Mouse (Mus musculus) heart, embryonic 11.5 days (tissue): ENCODE results near the gene Gm49384. TPM values are rescaled to one million over a fixed set of nuclear protein-coding genes. Genes with fewer than 3 reads are reported as not detected.

Source experiments
- ATAC-seq: fragments of 200-750 bp; cut with Nextera tagmentation; replicated peaks from 2 replicates; pipeline ENCODE4 v1.8.0; 2017; ENCODE audit warnings: moderate library complexity; ENCODE audit not compliant: insufficient number of reproducible peaks, low FRiP score, low TSS enrichment
- H3K27ac ChIP-seq: fragments of 300-500 bp; sonication (generic); 2 replicates; pipeline ENCODE4 v1.5.1; 2014; ENCODE audit warnings: mild to moderate bottlenecking, low read depth, low read length
- H3K27me3 ChIP-seq: fragments of 300-500 bp; sonication (generic); 2 replicates; pipeline ENCODE4 v1.6.1; 2014; ENCODE audit warnings: mild to moderate bottlenecking, low read length, mixed read lengths; ENCODE audit not compliant: control insufficient read depth, insufficient read depth
- H3K36me3 ChIP-seq: fragments of 300-500 bp; sonication (generic); 2 replicates; pipeline ENCODE4 v1.6.1; 2014; ENCODE audit warnings: mild to moderate bottlenecking, low read length, moderate library complexity, mixed read lengths; ENCODE audit not compliant: control insufficient read depth, insufficient read depth
- H3K4me1 ChIP-seq: fragments of 300-500 bp; sonication (generic); 2 replicates; pipeline ENCODE4 v1.6.1; 2014; ENCODE audit warnings: low read length; ENCODE audit not compliant: control insufficient read depth, insufficient read depth
- H3K4me2 ChIP-seq: fragments of 300-500 bp; sonication (generic); 2 replicates; pipeline ENCODE4 v1.6.1; 2014; ENCODE audit warnings: mild to moderate bottlenecking, moderate library complexity
- H3K4me3 ChIP-seq: fragments of 300-500 bp; sonication (generic); 2 replicates; pipeline ENCODE4 v1.5.1; 2014; ENCODE audit warnings: low read depth, low read length
- H3K9ac ChIP-seq: fragments of 300-500 bp; sonication (generic); 2 replicates; pipeline ENCODE4 v1.6.1; 2014; ENCODE audit warnings: mild to moderate bottlenecking, low read depth, low read length, moderate library complexity
- H3K9me3 ChIP-seq: fragments of 300-500 bp; sonication (generic); replicated peaks from 2 replicates; pipeline ENCODE4 v1.6.1; 2016; ENCODE audit warnings: low read length; ENCODE audit not compliant: control insufficient read depth
- WGBS: fragments of 180-500 bp; shearing (Covaris S2); extraction: QIAGEN DNeasy Blood & Tissue Kit; methylation state at CpG from one replicate; pipeline ENCODE4 v1.1.7; 2014; ENCODE audit not compliant: insufficient replicate concordance; 5-methylcytosine and 5-hydroxymethylcytosine counted together
- polyA plus RNA-seq: library from polyadenylated mRNA; unstranded; fragments of >200 nt; fragmentation: Nextera tagmentation; extraction: Ambion mirVana; gene quantifications from 2 replicates; pipeline ENCODE4 v1.2.1, GENCODE M21; 2014

The Gm49384 gene
- polyA plus RNA-seq, 1 experiment from 2014 or later, result 22.2 TPM

DNA sequence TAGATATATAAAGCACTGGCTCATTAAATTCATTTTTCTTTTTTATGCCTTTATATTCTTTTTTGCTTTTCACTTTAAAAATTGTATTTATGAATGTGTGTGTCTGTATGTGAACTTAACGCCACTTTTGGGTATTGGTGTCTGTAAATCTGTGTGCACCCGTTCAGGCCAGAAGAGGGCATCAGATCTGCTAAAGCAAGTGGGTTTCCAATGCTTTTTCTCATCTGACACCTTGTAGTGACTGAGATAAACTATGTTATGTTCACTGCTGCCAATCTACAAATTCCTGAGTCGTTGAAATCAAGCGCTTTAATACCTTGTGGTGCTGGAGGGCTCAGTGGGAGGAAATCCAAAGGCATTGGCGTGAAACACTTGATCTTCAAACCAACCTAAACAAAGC is 7.0 kb upstream of the Gm49384 start:
- no peak overlapping the region for H3K4me3 ChIP-seq
- no peaks in the 10 kb centered on the region for H3K27me3 ChIP-seq
- no peaks in the 10 kb centered on the region for H3K9me3 ChIP-seq
- no peak overlapping the region for H3K4me2 ChIP-seq
- no peak overlapping the region for H3K9ac ChIP-seq
- WGBS, result 67% methylated on average over 5 of the region's 5 CpGs
- no peak for ATAC-seq
- no peak overlapping the region for H3K27ac ChIP-seq
- peaks cover 8% of the 10 kb centered on the region for H3K36me3 ChIP-seq
- H3K4me1 ChIP-seq, result no peaks in the 10 kb centered on the region

DNA sequence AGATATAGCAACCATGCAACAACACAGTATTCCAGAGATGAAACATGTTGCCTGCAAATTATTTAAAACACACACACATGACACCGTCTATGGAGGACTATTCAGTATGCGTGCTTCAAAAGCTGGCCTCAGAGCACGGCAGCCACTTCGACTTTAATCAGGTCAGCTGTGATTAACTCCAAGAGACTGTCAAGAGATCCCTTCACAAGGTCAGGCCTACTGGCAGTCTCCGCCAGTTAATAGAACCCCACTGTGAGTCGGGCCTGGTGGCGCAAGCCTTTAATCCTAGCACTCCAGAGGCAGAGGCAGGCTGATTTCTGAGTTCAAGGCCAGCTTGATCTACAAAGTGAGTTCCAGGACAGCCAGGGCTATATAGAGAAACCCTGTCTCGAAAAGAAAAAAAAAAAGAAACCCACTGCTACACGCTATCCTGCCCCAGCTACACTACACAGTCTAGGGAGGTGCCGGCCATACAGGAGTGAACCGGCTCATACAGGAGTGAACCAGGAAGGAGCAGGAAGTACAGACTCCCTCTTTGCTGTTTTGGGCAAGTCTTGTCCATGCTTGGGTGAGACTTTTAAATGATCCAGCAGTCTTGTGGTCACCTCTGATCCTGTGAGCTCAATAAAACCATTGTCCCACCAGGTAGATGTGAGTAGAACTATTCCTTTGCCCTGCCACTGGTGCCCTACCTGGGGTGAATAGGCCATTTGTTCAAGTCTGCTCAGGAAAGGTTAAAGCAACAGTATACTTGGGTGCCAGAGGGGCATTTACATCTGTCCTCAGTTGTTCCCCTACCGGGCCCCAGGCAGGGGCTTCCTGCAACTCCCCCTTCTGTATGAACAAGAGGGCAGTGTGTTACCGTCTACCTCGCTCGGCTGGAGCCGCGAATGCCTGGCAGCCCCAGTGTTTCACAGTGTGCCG is 6.3 kb upstream of the Gm49384 start:
- Histone ChIP-seq H3K9me3 (no peaks in the 10 kb centered on the region), H3K27ac (no peak overlapping the region), H3K4me3 (no peak overlapping the region), H3K36me3 (peaks cover 5% of the 10 kb centered on the region), H3K4me2 (no peak overlapping the region), H3K4me1 (no peaks in the 10 kb centered on the region), H3K9ac (no peak overlapping the region), H3K27me3 (no peaks in the 10 kb centered on the region)
- ATAC-seq, result 0 out of 2 replicates have a peak, but pooled peaks have one; percentile 59
- 89% methylated on average over 18 of the region's 18 CpGs for WGBS

DNA sequence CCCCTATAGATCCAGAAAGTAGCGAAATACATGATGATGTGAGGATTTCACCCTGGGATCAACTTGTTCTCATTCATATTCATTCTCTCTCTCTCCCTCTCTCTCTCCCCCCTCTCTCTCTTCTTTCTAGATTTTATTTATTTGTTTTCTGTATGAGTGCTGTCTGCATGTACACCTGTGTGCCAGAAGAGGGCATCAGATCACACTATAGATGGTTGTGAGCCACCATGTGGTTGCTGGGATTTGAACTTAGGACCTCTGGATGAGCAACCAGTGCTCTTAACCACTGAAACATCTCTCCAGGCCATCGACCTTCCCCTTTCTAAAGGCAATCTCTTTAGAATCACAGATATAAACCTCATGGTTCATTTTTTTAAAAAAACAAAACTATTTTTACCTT is 4.5 kb upstream of the Gm49384 start:
- no peaks in the 10 kb centered on the region for H3K4me1 ChIP-seq
- WGBS, result 85% methylated on average over 2 of the region's 2 CpGs
- no peaks in the 10 kb centered on the region for H3K27me3 ChIP-seq
- H3K9me3 ChIP-seq, result no peaks in the 10 kb centered on the region
- ATAC-seq, result no peak
- no peak overlapping the region for H3K4me3 ChIP-seq
- no peak overlapping the region for H3K9ac ChIP-seq
- H3K36me3 ChIP-seq, result peaks cover 5% of the 10 kb centered on the region
- no peak overlapping the region for H3K4me2 ChIP-seq
- no peak overlapping the region for H3K27ac ChIP-seq

DNA sequence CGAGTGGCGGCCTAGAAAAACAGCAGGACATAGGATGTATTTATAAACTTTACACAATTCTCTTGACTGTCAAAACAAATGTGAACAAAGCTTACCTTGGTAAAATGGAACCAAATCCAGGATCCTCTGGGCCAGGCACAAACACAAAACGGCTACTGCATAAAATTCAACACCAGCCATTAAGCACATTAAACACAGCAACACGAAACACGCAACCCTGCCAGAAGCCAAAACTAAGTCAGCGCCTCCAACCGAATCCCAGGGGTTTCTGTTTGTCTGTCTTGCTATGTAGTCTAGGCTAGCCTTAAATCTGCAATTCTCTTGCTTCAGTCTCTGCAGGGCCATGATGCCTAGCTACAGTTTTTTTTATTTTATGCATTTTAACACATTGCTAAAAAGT is 3.9 kb upstream of the Gm49384 start:
- Histone ChIP-seq H3K9me3 (no peaks in the 10 kb centered on the region), H3K9ac (no peak overlapping the region), H3K36me3 (peaks cover 3% of the 10 kb centered on the region), H3K27me3 (no peaks in the 10 kb centered on the region), H3K4me3 (no peak overlapping the region), H3K27ac (no peak overlapping the region), H3K4me1 (no peaks in the 10 kb centered on the region), H3K4me2 (no peak overlapping the region)
- ATAC-seq, result no peak
- WGBS, result 95% methylated on average over 7 of the region's 7 CpGs

DNA sequence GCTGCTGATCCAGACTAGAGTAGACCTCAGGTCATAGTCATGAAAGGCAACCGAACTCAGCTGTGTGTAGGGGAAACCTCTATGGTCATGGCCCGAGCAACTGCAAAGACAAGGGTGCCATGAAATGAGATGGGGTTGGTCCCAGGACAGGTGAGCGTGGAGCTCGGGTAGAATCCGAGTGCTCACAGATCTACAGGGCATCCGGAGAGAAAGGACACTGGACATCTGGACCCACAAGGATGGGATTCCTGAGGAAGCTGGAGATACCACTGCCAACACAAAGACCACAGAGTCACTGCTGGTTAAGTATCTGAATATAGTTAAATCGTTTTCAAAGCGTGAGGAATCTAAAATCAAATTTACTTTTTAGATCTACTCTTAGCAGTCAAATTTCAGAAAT is 3.3 kb upstream of the Gm49384 start:
- H3K4me3 ChIP-seq, result no peak overlapping the region
- no peak for ATAC-seq
- no peaks in the 10 kb centered on the region for H3K4me1 ChIP-seq
- peaks cover 3% of the 10 kb centered on the region for H3K36me3 ChIP-seq
- H3K27me3 ChIP-seq, result no peaks in the 10 kb centered on the region
- 85% methylated on average over 8 of the region's 8 CpGs for WGBS
- no peak overlapping the region for H3K27ac ChIP-seq
- no peak overlapping the region for H3K4me2 ChIP-seq
- H3K9ac ChIP-seq, result no peak overlapping the region
- no peaks in the 10 kb centered on the region for H3K9me3 ChIP-seq

DNA sequence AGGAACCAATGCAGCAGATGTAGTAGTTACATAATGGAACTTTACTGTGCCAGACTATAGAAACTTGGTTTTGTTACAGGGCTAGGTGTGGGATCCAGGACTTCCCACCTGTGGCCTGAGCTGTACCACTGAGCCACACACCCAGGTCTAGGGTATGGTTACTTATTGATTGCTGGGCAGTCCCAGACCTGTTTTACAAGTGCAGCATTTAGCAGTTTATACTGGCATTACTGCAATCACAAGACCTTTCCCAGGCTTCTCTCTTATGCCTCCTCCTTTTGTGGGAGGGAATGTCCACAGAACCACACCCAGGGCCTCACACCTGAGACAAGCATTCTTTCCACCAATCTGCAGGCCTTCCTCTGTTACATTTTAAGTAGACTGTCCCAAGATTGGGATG is 5.1 kb downstream of the Gm49384 start:
- H3K4me3 ChIP-seq, result no peak overlapping the region
- H3K27ac ChIP-seq, result no peak overlapping the region
- H3K4me1 ChIP-seq, result peaks cover 14% of the 10 kb centered on the region
- H3K4me2 ChIP-seq, result peak overlapping the region; percentile 9; the same call in 1 of the 2 replicates
- H3K9me3 ChIP-seq, result no peaks in the 10 kb centered on the region
- H3K9ac ChIP-seq, result no peak overlapping the region
- no peak for ATAC-seq
- H3K36me3 ChIP-seq, result peaks cover 6% of the 10 kb centered on the region; the same call in 1 of the 2 replicates
- H3K27me3 ChIP-seq, result no peaks in the 10 kb centered on the region

DNA sequence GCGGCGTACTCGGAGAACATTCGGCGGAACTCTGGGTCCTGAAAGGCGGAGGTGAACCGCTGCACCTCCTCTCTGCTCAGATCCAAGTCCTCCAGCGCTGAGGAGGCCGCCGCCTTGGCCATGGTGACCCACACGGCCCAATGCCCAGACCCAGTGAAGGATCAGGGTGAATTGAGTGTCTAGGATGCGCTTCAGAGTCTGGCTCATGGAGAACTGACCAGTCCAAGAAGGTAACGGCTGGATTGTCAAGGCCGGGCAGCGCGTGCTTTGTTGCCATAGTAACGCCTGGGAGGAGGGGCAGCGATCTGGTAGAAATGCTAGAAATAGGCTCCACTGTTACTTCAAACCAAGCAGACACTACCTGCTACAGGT is 5.9 kb downstream of the Gm49384 start, which contains the start of gene Dnaaf2:
TSS of gene Dnaaf2 (minus strand) at position 266 of the 372 bp plus-strand sequence.
- peaks cover 6% of the 10 kb centered on the region; the same call in 1 of the 2 replicates for H3K36me3 ChIP-seq
- no peaks in the 10 kb centered on the region for H3K9me3 ChIP-seq
- peak; percentile 33 for ATAC-seq
- H3K27ac ChIP-seq, result peak within 1 kb of the TSS; percentile 81
- H3K9ac ChIP-seq, result peak within 1 kb of the TSS; percentile 93
- H3K4me3 ChIP-seq, result peak within 1 kb of the TSS; percentile 97
- no peaks in the 10 kb centered on the region for H3K27me3 ChIP-seq
- H3K4me2 ChIP-seq, result peak within 1 kb of the TSS; percentile 99
- peaks cover 14% of the 10 kb centered on the region for H3K4me1 ChIP-seq
- 0% methylated on average over 18 of the region's 18 CpGs for WGBS

DNA sequence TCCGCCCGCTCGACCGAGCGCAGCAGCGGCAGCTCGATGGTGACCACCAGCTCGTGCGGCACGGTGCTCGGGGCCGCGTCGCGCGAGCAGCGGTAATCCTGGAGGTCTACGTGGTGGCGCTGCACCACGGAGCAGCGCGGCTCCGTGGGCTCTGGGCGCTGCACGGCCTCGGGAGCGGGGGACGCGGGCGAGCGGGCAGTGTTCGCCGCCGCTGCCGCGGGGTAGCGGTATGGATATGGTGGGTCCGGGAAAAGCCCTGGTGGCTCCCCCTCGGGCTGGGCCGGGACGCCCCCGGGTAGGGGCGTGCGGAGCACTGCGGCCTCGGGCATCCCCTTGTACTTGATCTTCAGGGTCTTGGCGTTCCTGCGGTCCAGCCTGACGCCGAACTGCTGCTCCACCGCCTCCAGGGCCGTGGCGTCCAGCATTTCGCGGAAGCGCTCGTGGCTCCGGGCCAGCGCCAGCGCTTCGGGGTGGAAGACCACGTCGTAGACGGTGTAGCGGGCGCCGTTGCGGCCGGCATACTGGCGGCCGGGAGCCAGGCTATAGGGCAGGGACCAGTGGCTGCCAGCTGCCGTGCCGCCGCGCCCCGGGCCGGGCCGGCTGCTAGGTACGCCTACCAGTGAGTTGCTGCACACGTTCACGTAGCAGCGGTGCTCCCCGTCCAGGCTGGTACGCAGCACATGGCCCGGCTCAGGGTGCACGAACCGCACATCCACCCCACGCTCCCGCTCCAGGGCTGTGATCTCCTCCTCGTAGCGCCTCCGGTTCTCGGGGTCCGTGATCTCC is 6.5 kb downstream of the Gm49384 start:
- Histone ChIP-seq H3K36me3 (peaks cover 6% of the 10 kb centered on the region; the same call in 1 of the 2 replicates), H3K4me3 (peak overlapping the region; percentile 97), H3K9ac (peak overlapping the region; percentile 93), H3K4me2 (peak overlapping the region; percentile 99), H3K9me3 (no peaks in the 10 kb centered on the region), H3K27ac (peak overlapping the region; percentile 81), H3K27me3 (no peaks in the 10 kb centered on the region), H3K4me1 (peaks cover 14% of the 10 kb centered on the region)
- WGBS, result under 1% methylated on average over 94 of the region's 94 CpGs
- ATAC-seq, result peak; percentile 73
